Mouse (Mus musculus): ENCODE measurements around the gene Hspb9.

Hspb9 gene

DNA sequence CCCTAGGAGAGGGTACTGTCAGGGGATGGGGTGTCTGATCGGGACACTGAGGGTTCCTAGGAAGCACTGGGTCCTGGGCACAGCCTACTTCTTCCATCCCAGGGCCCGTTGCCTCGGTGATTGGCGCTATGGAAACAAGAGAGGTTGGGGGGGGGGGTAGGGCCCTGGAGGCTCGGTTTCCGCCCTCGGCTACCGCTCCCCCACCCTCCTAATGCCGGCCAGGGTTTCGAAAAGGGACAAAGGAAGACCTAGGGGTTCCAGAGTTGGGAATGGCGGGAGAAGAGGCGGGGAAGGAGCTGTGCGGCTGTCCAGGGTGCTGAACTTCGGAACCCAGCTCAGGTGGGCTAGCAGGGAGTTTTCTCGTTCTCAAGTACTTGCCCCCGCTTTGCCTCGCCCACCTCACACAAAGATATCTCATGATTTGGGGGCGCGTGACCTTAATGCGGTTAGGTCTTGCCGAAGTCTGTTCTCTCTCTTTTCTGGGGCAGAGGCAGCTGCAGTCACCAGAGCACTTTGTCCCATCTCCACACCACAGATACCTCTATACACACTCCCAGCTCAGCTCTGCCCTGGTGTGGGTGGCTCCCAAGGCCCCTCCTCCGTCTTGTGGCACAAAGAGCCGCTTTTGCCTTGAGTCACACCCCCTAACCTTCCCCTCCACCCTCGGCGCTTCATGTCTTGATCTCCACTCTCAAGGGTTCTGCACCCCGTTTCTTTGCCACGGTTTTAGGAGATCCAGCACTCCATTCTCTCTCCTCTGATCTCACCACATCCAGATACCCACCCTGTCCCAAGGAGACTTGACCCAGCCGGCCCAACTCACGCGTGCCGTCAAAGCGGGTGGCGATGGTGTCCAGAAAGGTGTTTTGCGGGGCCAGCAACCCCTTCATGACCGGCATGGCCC, 45.3 kb downstream of the Hspb9 start:
- in situ Hi-C loops (cut with MboI, MseI): no loop called here

DNA sequence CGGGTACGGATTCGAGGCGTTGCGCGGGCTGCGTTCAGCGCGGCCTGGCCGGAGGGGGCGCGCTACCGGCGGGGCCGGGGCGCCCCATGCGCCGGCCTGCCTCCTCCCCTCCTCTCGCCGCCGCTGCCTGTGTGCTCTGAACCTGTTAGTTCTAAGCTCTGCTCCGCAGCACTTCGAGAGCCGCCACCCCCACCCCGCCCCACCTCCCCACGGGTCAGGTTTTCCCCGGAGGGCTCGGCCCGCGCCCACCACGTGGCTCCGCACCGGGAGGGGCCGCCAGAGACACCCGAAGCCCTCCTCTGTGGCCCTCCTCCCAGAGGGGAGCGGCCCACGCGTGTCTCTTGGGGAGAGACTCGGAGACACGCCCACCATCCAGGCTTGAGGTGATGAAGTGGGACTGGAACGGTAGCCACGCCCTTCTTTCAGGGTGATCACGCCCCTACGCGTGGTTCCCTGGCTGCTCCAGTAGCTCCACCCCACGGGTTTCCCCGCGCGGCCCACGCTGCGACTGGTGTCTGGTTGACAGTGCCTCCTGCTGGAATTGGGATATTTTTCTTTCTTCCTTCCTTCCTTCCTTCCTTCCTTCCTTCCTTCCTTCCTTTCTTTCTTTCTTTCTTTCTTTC, 46.1 kb downstream of the Hspb9 start, which contains the start of gene Kcnh4:
Gene Kcnh4 (minus strand): TSS at position 332 of the 623 bp plus-strand sequence.
- in situ Hi-C loops (cut with MboI, MseI): no loop called here

DNA sequence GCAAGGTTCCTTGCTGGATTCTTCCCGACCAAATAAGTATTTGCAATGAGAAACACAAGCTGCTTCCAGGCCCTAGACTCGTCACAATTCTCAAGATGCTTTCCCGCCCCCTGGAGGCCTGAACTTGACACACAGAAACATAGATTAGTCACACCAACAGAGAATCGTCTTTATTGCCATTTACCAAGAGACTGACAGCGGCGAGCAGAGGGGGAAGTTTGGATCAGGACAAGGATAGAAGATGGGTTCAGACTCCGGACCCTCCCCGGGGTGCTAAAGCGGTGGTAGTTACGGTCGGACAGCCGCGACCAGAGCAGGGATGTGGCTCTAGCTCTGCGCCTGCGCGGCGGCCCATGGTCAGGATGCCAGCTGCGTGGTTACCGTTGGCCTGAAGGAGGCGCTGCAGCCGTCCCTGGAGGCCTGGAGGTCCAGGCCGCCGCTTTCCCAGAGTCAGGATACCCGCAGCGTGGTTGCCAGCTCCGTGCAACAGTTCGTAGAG, 47.9 kb downstream of the Hspb9 start:
- in situ Hi-C loops (cut with MboI, MseI): no loop called here

DNA sequence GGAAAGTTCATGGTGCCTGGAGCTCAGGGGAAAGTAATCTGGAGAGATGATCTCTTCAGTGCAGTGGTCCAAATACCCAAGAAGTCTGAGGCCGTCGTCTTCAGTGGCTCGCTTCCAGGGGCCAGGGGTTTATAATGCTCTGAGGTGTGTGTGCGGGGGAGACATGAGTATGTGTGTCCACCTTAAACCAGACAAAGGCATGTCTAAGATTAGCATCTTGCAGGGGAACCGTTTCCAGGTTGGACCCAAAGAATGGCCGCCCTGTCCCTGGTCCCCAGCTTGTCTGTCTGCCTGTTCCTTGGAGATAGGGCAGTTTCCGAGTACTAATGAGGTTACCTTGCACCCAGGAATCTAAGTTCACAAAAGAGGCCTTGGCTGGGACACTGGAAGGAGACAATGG, 49.2 kb downstream of the Hspb9 start, which contains the start of gene Hcrt:
Gene Hcrt (minus strand): TSS at position 101 of the 400 bp plus-strand sequence.
- in situ Hi-C loops (cut with MboI, MseI): no loop called here

Measured in T-helper 17 cell (primary cell).